In the genomic region with DNA sequence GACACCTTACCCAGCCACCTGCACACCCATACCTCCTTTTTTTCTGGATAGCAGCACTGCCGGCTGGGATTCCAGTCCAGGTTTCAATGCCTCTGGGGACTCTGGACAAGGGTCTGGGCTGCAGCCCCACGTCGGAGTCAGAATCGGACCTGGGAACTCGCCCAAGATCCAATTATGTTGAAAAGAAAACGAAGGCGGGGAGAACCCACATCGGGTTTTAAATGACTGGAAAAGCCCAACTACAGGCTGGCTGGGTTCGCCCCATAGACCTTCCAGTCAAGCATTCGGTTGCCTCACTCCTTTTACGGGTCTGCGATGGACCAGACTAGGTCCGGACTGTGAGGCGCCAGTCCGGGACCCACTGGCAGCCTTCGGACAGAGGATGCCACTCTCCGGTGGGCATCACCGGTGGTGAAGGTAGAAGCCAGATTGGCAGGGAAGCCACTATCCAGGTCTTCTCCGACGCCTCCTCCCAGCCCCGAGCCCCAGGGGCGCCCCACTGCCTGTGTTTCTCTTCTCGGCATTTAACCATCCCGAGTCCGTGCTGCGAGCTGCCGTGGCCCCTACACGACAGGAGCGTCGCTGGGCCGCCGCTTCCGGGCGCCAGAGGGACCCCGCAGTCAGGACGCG, we compare ENCODE assay signal across 8 mouse cellular contexts. TPM values are rescaled to one million over a fixed set of nuclear protein-coding genes. Genes with fewer than 3 reads are reported as not detected.
DNase-seq lines count a peak whose midpoint lies in the region; ATAC-seq and TF ChIP-seq lines count a peak whose summit lies in the region.

No protein-coding gene starts in this region.

- peak overlapping the region; percentile 99 for H3K4me2 ChIP-seq in kidney, embryonic 14.5 days (replicated peaks; ENCODE audit: low read depth, low read length)
- H3K4me2 ChIP-seq in embryonic facial prominence, embryonic 15.5 days (replicated peaks): peak overlapping the region; percentile 99
- peak overlapping the region; percentile 99 for H3K4me2 ChIP-seq in limb, embryonic 13.5 days (replicated peaks)

- TF ChIP-seq CTCF in brain, embryonic 14.5 days (IDR thresholded peaks at IDR 0.05; ENCODE audit: borderline replicate concordance, extremely low read depth, insufficient read depth, insufficient read length): no peak
- TF ChIP-seq CTCF in small intestine, adult 2 months (IDR thresholded peaks at IDR 0.05; ENCODE audit: extremely low read depth, insufficient read length, insufficient replicate concordance, low read depth, low read length): no peak

- 1% methylated on average over 37 of the region's 37 CpGs for WGBS in kidney, embryonic 14.5 days
- 2% methylated on average over 37 of the region's 37 CpGs for WGBS in embryonic facial prominence, embryonic 15.5 days
- WGBS in limb, embryonic 13.5 days: under 1% methylated on average over 37 of the region's 37 CpGs
- WGBS in small intestine, adult 2 months: 2% methylated on average over 37 of the region's 37 CpGs

- TF ChIP-seq POLR2A in brain, embryonic 14.5 days (IDR thresholded peaks at IDR 0.05; ENCODE audit: borderline replicate concordance, extremely low read depth, insufficient read depth, insufficient read length, poor library complexity, severe bottlenecking): no peak
- no peak for TF ChIP-seq POLR2A in small intestine, adult 2 months (IDR thresholded peaks at IDR 0.05; ENCODE audit: low read depth, low read length)

- no peak for DNase-seq in kidney, postnatal 14 days
- peak; percentile 53 for DNase-seq in brain, embryonic 14.5 days (ENCODE audit: low read depth)
- no peak for DNase-seq in left cerebral cortex, postnatal 10 days (ENCODE audit: extremely low spot score in 1 of 2, low spot score in 2 of 2)

- no peak overlapping the region for H3K27ac ChIP-seq in kidney, embryonic 14.5 days (ENCODE audit: low read depth, low read length)
- H3K27ac ChIP-seq in embryonic facial prominence, embryonic 15.5 days (replicated peaks): no peak overlapping the region
- no peak overlapping the region for H3K27ac ChIP-seq in limb, embryonic 13.5 days
- no peak overlapping the region for H3K27ac ChIP-seq in small intestine, adult 2 months (ENCODE audit: insufficient read depth, low read depth, low read length)

- no peak for ATAC-seq in kidney, embryonic 14.5 days (ENCODE audit: low FRiP score, low TSS enrichment)
- no peak for ATAC-seq in embryonic facial prominence, embryonic 15.5 days (ENCODE audit: insufficient number of reproducible peaks, low FRiP score, low TSS enrichment, low read depth)
- no peak for ATAC-seq in limb, embryonic 13.5 days (ENCODE audit: low FRiP score, low read depth)
- ATAC-seq in monocyte, adult 5-6 weeks (replicated peaks; ENCODE audit: insufficient number of reproducible peaks, low FRiP score, low TSS enrichment, poor library complexity, severe bottlenecking): no peak

- H3K4me3 ChIP-seq in kidney, embryonic 14.5 days (ENCODE audit: low read length): peak overlapping the region; percentile 52
- H3K4me3 ChIP-seq in embryonic facial prominence, embryonic 15.5 days (replicated peaks): peak overlapping the region; percentile 49
- H3K4me3 ChIP-seq in limb, embryonic 13.5 days: peak overlapping the region; percentile 61
- H3K4me3 ChIP-seq in small intestine, adult 2 months (ENCODE audit: low read depth, low read length): peak overlapping the region; percentile 62

- H3K9me3 ChIP-seq in kidney, embryonic 14.5 days (ENCODE audit: control insufficient read depth, low read length): no peaks in the 10 kb centered on the region
- H3K9me3 ChIP-seq in embryonic facial prominence, embryonic 15.5 days (replicated peaks): no peaks in the 10 kb centered on the region
- no peaks in the 10 kb centered on the region for H3K9me3 ChIP-seq in limb, embryonic 13.5 days

- intact Hi-C loops in left cerebral cortex, postnatal 10 days (cut with DNase I): no loop called here

- H3K9ac ChIP-seq in kidney, embryonic 14.5 days (ENCODE audit: low read depth, low read length): peak overlapping the region; percentile 37; the same call in 1 of the 2 replicates
- 0 out of 2 replicates have a peak overlapping the region, but pooled peaks have one; percentile 12 for H3K9ac ChIP-seq in embryonic facial prominence, embryonic 15.5 days
- H3K9ac ChIP-seq in limb, embryonic 13.5 days: peak overlapping the region; percentile 60

- peaks cover 71% of the 10 kb centered on the region for H3K27me3 ChIP-seq in kidney, embryonic 14.5 days (ENCODE audit: control insufficient read depth, insufficient read depth, low read length)
- H3K27me3 ChIP-seq in embryonic facial prominence, embryonic 15.5 days: peaks cover 76% of the 10 kb centered on the region
- H3K27me3 ChIP-seq in limb, embryonic 13.5 days: peaks cover 97% of the 10 kb centered on the region
- peaks cover 58% of the 10 kb centered on the region for H3K27me3 ChIP-seq in small intestine, adult 2 months (ENCODE audit: control insufficient read depth, insufficient read depth, low read length)

- peaks cover 40% of the 10 kb centered on the region for H3K4me1 ChIP-seq in kidney, embryonic 14.5 days (ENCODE audit: control insufficient read depth, insufficient read depth, low read length)
- peaks cover 56% of the 10 kb centered on the region for H3K4me1 ChIP-seq in embryonic facial prominence, embryonic 15.5 days
- H3K4me1 ChIP-seq in limb, embryonic 13.5 days: peaks cover 57% of the 10 kb centered on the region
- peaks cover 19% of the 10 kb centered on the region for H3K4me1 ChIP-seq in small intestine, adult 2 months (ENCODE audit: control insufficient read depth, insufficient read depth, insufficient read length, low read length)

- H3K36me3 ChIP-seq in kidney, embryonic 14.5 days (ENCODE audit: control insufficient read depth, insufficient read depth, low read length): no peaks in the 10 kb centered on the region
- no peaks in the 10 kb centered on the region for H3K36me3 ChIP-seq in embryonic facial prominence, embryonic 15.5 days
- H3K36me3 ChIP-seq in limb, embryonic 13.5 days: no peaks in the 10 kb centered on the region
- no peaks in the 10 kb centered on the region for H3K36me3 ChIP-seq in small intestine, adult 2 months (ENCODE audit: control insufficient read depth, insufficient read depth, low read length)

RNA-seq across cellular contexts. Expression of a gene that starts 1.3 kb away (rescaled TPM):
- 0.40 and 0.53 TPM in 2 replicates for polyA plus RNA-seq in kidney, embryonic 14.5 days (2014; fragmentation: Nextera tagmentation; extraction: Ambion mirVana)
- 9.2 and 14.7 TPM in 2 replicates for polyA plus RNA-seq in brain, embryonic 14.5 days (2012; rRNA removed)
- polyA plus RNA-seq in embryonic facial prominence, embryonic 15.5 days (2015; fragmentation: Nextera tagmentation; extraction: Ambion mirVana): 1.2 and 1.3 TPM in 2 replicates
- polyA plus RNA-seq in limb, embryonic 13.5 days (2015; fragmentation: Nextera tagmentation; extraction: Ambion mirVana): 2.0 and 2.2 TPM in 2 replicates
- polyA plus RNA-seq in small intestine, adult 2 months (2012; rRNA removed): 0.49 and 1.0 TPM in 2 replicates
- 10 to 100 TPM; 53.0 to 60.4 TPM for total RNA-seq in left cerebral cortex, postnatal 10 days (2021)
- total RNA-seq in monocyte, adult 5-6 weeks (2017): 0.29 TPM in 1 of 3 replicates, not detected in the others

RNA-seq across cellular contexts. Expression of a gene that starts 53.8 kb away (rescaled TPM):
- polyA plus RNA-seq in kidney, embryonic 14.5 days (2014; fragmentation: Nextera tagmentation; extraction: Ambion mirVana): 11.8 and 15.7 TPM in 2 replicates
- polyA plus RNA-seq in brain, embryonic 14.5 days (2012; rRNA removed): 23.4 and 34.4 TPM in 2 replicates
- 12.2 and 12.9 TPM in 2 replicates for polyA plus RNA-seq in embryonic facial prominence, embryonic 15.5 days (2015; fragmentation: Nextera tagmentation; extraction: Ambion mirVana)
- polyA plus RNA-seq in limb, embryonic 13.5 days (2015; fragmentation: Nextera tagmentation; extraction: Ambion mirVana): 11.2 and 11.6 TPM in 2 replicates
- 15.7 and 26.8 TPM in 2 replicates for polyA plus RNA-seq in small intestine, adult 2 months (2012; rRNA removed)
- 10 to 100 TPM; 51.5 to 53.9 TPM for total RNA-seq in left cerebral cortex, postnatal 10 days (2021)
- 13.5 to 38.4 TPM (median 15.3 TPM) in 3 replicates for total RNA-seq in monocyte, adult 5-6 weeks (2017)

RNA-seq across cellular contexts. Expression of a gene that starts 57.7 kb away (rescaled TPM):
- polyA plus RNA-seq in kidney, embryonic 14.5 days (2014; fragmentation: Nextera tagmentation; extraction: Ambion mirVana): 14.6 and 18.4 TPM in 2 replicates
- 33.8 and 34.1 TPM in 2 replicates for polyA plus RNA-seq in brain, embryonic 14.5 days (2012; rRNA removed)
- polyA plus RNA-seq in embryonic facial prominence, embryonic 15.5 days (2015; fragmentation: Nextera tagmentation; extraction: Ambion mirVana): 13.1 and 18.6 TPM in 2 replicates
- 17.1 and 18.1 TPM in 2 replicates for polyA plus RNA-seq in limb, embryonic 13.5 days (2015; fragmentation: Nextera tagmentation; extraction: Ambion mirVana)
- 9.6 and 18.1 TPM in 2 replicates for polyA plus RNA-seq in small intestine, adult 2 months (2012; rRNA removed)
- 10 to 100 TPM; 23.6 to 25.8 TPM for total RNA-seq in left cerebral cortex, postnatal 10 days (2021)
- 4.1 to 11.0 TPM (median 7.6 TPM) in 3 replicates for total RNA-seq in monocyte, adult 5-6 weeks (2017)
